Mouse (Mus musculus) kidney, adult 18-20 months (tissue): Measurements from ENCODE around the gene Fancf.

Experiments used
- DNase-seq: peaks from one replicate; pipeline ENCODE4 v3.0.0; 2021

Fancf gene

DNA sequence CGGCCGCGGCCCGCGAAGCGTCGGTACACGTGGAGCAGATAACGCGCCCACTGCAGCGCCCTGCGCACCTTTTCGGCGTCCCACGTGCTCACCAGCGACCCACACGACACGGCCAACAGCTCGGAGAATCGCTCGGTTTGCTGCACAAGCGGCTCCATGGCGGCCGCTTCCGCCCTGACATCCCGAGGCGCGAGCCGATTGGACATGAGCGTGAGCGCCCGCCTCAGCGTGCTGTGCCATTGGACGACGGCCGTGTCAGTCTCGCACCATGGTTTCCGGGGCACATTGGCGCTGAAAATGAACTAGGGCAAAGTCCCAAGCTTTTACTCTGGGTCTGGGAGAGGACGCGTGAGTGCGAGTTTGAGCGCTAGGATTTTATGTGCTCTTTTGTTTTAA lies at the start of gene Fancf:
Fancf (minus strand) TSS at position 171 of the 396 bp plus-strand sequence.
- peak; percentile 100 for DNase-seq

- DNase-seq, result no peak
These were observed 37.0 kb upstream of the Fancf start for GRCm38 (mm10) chr7:51899066-51899465.

GRCm38 (mm10) chr7:51894939-51895338 lies 32.9 kb upstream of the Fancf start:
- DNase-seq, result no peak

DNA sequence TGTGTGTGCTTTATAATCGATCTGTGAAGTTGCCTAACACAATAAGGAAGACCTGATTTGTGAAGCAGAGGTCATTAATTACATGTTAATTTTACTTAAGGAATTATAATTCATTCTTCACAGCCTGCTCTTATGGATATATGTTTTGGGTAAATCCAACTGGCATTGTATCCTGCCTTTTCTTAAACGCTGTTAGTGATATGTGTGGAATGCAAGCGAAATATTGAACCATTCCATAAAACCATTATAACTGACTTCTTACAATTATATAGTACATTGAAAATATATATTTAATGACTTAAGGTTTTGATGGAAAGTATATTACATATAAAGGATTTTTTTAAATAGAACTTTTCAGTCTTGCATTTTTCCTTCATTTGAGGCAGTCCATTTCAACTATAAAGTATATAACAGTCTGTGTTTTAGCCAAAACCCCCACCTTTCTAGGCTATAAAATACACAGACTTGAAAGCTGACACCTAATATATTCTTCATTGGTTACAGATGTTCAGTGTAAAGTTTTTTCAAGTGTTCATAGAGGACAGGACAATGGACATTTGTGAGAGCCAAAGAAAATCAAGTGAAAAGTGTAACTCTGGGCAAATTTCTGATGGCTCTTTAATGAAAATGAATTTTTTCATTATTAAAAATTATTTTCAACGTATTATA lies 32.2 kb upstream of the Fancf start:
- no peak for DNase-seq

DNA sequence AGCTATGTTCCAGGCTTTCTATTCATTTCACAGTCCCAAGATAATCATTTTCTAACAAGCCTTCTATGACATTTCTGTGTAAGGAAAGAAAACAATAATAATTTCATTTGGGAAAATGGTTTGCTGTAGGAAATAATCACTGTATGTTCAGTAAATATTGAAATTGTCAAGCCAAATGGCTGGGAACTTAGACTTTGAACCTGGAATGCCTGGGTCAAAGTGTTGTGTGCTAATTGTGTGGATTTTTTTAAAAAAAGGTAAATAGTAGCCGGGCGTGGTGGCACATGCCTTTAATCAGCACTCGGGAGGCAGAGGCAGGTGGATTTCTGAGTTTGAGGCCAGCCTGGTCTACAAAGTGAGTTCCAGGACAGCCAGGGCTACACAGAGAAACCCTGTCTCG lies 30.9 kb upstream of the Fancf start:
- DNase-seq, result no peak

- no peak for DNase-seq
These were observed 30.3 kb upstream of the Fancf start for GRCm38 (mm10) chr7:51892224-51892965.

DNA sequence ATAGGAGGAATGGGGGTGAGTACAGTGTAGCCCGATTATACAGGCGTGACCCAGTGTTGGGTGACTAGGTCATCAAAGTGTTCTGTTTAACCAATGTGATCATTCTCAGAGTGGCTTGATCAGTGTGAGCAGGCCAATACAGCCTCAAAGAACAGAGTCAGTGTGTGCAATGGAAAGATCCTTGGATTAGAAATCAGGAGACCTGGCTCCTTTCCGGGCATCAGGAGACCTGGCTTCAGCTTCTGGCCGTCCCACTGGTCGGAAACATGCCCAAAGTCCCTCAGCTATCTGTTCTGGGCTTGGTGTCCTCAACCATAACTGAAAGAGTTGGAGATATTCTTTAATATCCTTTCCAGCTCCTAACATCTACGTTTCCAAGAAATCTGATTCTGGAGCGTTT lies 27.5 kb upstream of the Fancf start:
- DNase-seq, result no peak

DNA sequence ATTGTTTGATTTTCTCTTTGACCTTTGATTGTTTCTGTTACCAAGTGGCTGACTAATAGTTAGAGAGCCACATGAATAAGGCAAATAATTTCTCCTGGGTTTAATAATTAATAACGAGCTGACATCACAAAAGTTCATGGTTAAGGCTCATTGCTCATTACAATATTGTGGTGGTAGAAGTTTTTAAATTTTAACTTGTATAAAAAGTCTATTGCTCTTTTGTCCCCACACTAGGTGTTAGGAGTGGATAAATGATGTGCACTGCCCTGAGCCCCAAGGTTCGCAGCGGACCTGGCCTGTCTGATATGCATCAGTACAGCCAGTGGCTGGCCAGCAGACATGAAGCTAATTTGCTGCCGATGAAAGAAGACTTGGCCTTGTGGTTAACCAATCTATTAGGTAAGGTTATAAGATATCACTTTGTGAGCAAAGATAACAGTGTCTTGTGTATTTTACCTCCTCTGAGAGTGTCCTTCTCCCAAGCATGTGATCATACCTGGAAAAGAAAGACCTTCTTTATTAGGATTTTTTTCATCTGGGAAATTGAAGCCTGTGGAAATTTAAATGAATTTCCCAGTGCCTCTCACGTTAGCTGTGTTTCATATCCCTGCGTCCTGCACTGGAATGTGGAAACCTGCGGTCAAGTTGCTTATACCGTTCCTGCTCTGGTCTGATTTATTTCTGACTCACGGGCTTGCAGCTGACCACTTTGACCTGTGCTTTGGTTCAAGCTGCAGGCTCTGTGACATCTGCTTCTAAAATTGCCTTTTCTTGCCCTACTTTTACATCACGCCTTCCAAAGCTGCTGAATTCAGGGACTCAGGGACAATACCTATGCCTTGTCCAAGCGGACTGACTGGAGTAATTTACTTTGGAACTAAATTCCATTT lies 25.9 kb upstream of the Fancf start:
- peak; percentile 68 for DNase-seq

- no peak for DNase-seq
These were observed 23.3 kb upstream of the Fancf start for GRCm38 (mm10) chr7:51885345-51885744.

- DNase-seq, result no peak
These were observed 18.1 kb upstream of the Fancf start for GRCm38 (mm10) chr7:51880121-51880520.

DNA sequence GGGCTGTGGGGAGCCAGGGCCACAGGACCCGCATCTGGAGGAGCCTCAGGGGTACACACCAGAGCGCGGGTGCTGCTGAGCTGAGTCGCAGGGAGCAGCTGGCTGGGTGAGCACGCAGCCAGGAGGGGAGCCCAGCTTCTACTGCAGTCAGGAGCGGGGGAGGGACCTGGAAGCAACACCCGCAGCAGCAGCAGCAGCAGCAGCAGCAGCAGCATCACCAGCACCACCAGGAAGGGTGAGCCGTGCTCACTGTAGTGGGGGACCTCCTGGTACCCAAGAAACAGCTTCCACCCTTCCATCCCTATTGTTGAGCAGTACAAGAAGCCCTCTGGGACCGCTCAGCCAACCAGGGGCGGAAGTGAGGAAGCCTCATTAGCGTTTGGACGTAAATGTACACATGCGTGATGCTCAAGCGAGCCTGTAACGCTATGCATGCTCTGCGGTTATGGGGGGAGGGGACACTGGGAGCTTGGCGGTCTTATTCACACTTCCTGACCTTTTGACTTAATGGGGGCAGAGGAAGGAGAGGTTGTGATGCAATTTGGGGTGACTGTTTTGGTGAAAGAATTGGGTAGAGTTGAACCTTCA lies 17.2 kb upstream of the Fancf start:
- no peak for DNase-seq

DNA sequence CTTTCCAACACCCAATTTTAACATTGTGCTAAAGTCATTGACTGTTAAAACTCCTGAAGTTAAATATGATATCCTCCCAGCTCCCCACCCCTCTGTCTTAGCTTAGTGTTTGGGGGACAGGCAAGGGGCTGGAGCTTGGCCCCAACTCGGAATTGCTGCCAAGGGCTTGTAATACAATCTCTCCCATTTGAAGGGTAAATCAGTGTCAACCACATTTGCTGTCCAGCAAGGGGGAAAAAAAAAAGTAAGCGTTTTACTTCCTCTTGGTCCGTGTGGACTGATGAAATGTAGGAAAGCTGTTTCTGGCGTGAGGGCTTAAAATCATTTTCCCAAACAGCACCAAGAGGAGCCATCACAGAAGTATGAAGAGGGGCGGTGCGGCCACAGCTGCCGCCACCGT lies 16.7 kb upstream of the Fancf start:
- DNase-seq, result no peak

GRCm38 (mm10) chr7:51876316-51876715 lies 14.2 kb upstream of the Fancf start:
- DNase-seq, result no peak

- no peak for DNase-seq
These were observed 10.5 kb upstream of the Fancf start for GRCm38 (mm10) chr7:51872597-51872996.

DNA sequence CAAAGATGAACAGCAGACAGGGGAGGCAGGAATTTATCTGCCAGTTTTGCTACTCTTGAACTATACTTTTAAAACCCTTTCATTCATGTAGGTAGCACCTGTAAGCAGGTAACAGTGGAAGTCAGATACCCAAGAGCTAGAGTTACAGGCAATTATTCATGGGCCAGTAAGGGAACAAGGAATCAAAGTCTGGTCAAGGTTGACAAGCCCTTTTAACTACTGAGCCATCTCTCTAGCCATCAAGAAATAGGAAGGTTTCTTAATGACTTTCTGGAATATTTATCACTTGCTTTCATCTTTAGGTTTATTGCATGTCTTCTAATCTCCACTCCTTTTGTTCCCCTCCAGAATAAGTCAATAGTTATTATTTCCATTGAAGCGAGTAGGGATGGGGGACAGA lies 10.0 kb upstream of the Fancf start:
- no peak for DNase-seq

GRCm38 (mm10) chr7:51867983-51868382 lies 5.9 kb upstream of the Fancf start:
- no peak for DNase-seq

DNA sequence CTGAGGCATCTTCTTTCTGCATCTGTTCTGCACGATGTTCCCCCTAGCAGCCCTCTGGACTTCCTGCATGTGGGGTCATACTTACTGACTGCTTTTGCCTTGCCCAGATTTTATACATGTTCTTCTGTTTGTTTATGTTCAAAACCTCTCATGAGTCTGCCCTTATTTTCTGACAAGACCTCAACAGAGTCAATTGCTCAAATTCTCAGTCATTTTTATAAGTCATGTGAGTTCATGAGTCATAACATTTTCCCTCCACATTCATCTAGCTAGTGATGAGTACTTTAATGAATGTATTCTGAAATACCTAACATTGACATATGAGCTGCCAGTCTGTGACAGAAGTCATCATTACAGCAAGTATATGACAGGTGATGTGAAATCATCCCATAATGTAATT lies 3.3 kb upstream of the Fancf start:
- no peak for DNase-seq

GRCm38 (mm10) chr7:51862842-51863241 lies 775 bp upstream of the Fancf start:
- no peak for DNase-seq

DNA sequence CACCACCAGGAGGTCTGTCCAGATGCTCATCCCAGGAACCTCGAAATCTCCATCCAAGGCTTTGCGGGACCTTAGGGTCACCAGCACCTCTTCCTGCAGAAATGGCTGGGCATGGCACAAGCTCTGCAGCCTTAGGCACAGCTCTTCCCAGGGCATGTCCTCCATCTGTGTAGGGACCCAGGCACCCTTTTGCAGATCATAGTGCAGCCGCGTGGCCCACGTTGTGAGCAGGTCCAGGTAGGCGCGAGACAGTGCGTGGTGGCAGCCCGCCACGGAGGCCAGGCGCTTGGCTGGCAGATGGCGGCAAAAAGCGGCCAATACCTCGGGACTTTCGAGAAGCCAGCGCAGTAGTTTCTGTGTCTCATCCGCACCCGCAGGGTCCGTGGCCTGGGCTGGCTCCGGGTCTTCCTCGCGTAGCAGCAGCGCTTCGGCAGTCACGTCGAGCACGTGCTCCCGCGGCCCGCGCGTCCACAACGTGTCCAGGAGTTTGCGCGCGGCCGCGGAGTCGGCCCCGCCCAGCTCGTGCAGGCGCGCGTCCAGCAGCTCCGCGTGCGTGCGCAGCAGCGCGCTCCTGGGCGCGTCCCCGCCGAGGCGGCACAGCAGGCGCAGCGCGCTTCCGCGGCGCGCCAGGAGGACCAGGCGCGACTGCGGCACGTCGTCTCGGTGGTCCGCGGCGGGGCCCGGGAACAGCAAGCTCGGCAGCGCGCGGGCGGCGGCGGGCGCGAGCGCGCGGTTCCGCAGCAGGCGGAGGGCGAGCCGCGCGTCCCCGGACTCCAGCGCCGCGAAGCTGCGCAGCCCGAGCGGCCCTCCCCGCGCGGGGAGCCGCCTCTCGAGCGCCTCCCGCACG lies 594 bp downstream of the Fancf start, which contains the start of gene Gas2:
Gas2 (plus strand) TSS at position 766 of the 847 bp plus-strand sequence.
- DNase-seq, result peak; percentile 93

DNA sequence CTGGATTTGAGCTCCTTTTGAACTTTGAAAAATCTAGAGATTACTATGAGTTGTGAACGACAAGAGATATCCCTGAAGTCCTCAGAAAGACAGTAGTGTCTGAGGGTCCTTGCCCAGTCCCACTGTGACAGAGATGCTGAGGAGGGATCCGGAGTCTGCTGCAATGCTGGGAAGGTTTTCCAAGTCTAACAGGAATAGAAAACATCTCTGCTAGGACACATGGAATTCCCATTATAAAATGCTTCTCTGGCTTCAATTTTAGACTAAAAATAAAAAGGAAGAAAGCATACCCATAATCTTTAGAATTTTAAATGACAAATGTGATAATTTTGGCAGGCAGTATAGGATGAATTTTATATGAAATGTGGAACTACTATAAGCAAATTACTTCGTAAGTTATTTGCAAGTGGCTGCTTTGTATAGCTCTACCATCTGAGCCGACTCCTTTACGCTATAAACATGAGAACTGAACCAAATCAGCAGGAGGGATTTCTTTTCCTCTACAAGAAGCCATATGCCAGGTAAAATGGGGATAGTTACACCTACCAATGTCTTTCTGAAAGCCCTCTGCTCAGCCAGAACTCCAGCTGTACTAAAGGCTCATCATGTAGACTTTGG lies 10.1 kb downstream of the Fancf start:
- no peak for DNase-seq

DNA sequence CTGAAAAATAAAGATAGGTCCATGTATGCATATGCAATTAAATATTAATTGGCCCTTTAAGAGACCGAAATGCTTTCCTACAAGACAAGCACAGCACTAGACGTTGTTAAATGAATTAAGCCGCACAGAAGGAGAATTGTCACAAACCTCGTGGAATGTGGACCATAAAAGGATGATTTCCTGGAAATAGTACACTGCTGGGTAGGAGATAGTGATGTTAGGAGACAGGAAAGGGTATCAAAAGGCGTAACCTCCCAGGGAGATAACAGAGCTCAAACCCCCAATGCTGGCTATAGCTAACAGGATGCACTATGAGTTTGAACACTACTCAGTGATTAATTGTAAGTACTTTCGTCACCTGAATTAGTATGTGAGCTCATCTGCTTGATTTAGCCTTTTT lies 11.2 kb downstream of the Fancf start:
- DNase-seq, result no peak

DNA sequence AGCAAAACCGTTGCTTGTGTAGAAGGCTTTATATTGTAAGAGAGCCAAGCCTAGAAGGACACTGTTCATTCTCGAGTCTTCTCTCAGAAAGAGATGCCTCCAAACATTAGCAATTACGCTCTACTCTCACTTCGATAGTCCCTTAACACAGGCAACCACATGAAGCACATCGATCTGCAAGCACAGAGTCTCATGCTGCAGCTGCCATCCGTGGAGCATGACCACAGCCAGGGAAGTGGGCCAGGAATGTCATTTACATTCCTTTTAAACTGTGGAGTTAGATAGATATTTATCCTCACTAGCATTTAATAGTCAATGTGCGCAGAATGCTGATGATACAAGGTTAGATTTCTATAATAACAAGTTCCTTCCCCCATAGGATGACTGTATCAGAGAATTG lies 21.6 kb downstream of the Fancf start:
- no peak for DNase-seq
